Mouse (Mus musculus) embryonic fibroblast, embryonic 13.5 days (primary cell): ENCODE data around the gene Znrf3.

Source experiments
- CTCF ChIP-seq: IDR thresholded peaks from 2 replicates; pipeline ENCODE4 v1.5.1; 2011; ENCODE audit warnings: mild to moderate bottlenecking, control low read depth, low read length, moderate library complexity, borderline replicate concordance; ENCODE audit not compliant: insufficient read depth
- POLR2A ChIP-seq: IDR thresholded peaks from 2 replicates; pipeline ENCODE4 v1.6.1; 2011; ENCODE audit warnings: low read depth, mild to moderate bottlenecking, control low read depth, low read length, moderate library complexity

GRCm38 (mm10) chr11:5411577-5411976 is 33.1 kb downstream of the Znrf3 start:
- TF ChIP-seq CTCF (no peak), POLR2A (no peak)
